Mouse (Mus musculus) forebrain, embryonic 15.5 days (tissue): ENCODE measurements around the gene Stk40. TPM values are rescaled to one million over a fixed set of nuclear protein-coding genes. Genes with fewer than 3 reads are reported as not detected.

Experiments used
- ATAC-seq: fragments of 200-750 bp; cut with Nextera tagmentation; replicated peaks from 2 replicates; pipeline ENCODE4 v1.8.0; 2017; ENCODE audit warnings: mild to moderate bottlenecking, moderate TSS enrichment, moderate library complexity
- H3K27ac ChIP-seq: fragments of 300-500 bp; sonication (generic); replicated peaks from 2 replicates; pipeline ENCODE4 v1.5.1; 2015; ENCODE audit warnings: mild to moderate bottlenecking, inconsistent platforms
- H3K27me3 ChIP-seq: fragments of 300-500 bp; sonication (generic); 2 replicates; pipeline ENCODE4 v1.6.1; 2015; ENCODE audit warnings: inconsistent platforms
- H3K36me3 ChIP-seq: fragments of 300-500 bp; sonication (generic); 2 replicates; pipeline ENCODE4 v1.6.1; 2015; ENCODE audit warnings: mild to moderate bottlenecking, inconsistent platforms
- H3K4me1 ChIP-seq: fragments of 300-500 bp; sonication (generic); 2 replicates; pipeline ENCODE4 v1.6.1; 2015; ENCODE audit warnings: inconsistent platforms
- H3K4me2 ChIP-seq: fragments of 300-500 bp; sonication (generic); replicated peaks from 2 replicates; pipeline ENCODE4 v1.6.1; 2015; ENCODE audit warnings: mild to moderate bottlenecking, inconsistent platforms
- H3K4me3 ChIP-seq: fragments of 300-500 bp; sonication (generic); 2 replicates; pipeline ENCODE4 v1.5.1; 2015; ENCODE audit warnings: mild to moderate bottlenecking, inconsistent platforms
- H3K9ac ChIP-seq: fragments of 300-500 bp; sonication (generic); replicated peaks from 2 replicates; pipeline ENCODE4 v1.6.1; 2015; ENCODE audit warnings: mild to moderate bottlenecking, inconsistent platforms
- H3K9me3 ChIP-seq: fragments of 300-500 bp; sonication (generic); 2 replicates; pipeline ENCODE4 v1.6.1; 2016; ENCODE audit warnings: inconsistent platforms
- WGBS: fragments of 180-500 bp; shearing (Covaris S2); methylation state at CpG from one replicate; pipeline ENCODE4 v1.1.7; 2015; ENCODE audit warnings: mixed read lengths; 5-methylcytosine and 5-hydroxymethylcytosine counted together
- polyA plus RNA-seq: library from polyadenylated mRNA; unstranded; fragments of >200 nt; fragmentation: Nextera tagmentation; extraction: Ambion mirVana; gene quantifications from 2 replicates; pipeline ENCODE4 v1.2.1, GENCODE M21; 2015

Gene Stk40
- polyA plus RNA-seq, 1 experiment from 2014 or later, result 35.4 TPM

DNA sequence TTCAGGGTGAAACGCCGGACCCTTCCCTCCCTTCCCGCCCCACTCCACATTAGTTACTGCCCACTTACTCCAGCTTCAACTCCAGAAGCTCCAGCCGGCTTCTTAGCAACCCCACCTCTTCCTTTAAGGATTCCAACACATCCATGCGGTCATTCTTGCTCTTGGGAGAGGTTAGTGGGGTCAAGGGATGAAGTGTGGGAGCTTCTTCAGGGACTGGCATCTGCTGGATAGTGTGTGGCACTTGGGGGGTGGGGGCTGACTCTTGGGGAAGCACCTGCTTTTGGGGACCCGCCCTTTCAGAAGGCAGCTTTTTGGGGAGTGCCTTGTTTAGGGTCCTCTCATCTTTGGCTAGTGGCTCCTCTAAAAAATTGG lies 47.2 kb downstream of the Stk40 start:
- no peak overlapping the region for H3K9ac ChIP-seq
- H3K4me3 ChIP-seq, result no peak overlapping the region
- no peak overlapping the region for H3K4me2 ChIP-seq
- H3K4me1 ChIP-seq, result peaks cover 18% of the 10 kb centered on the region
- H3K27ac ChIP-seq, result no peak overlapping the region
- no peaks in the 10 kb centered on the region for H3K36me3 ChIP-seq
- peaks cover 33% of the 10 kb centered on the region for H3K27me3 ChIP-seq
- WGBS, result 82% methylated on average over 6 of the region's 6 CpGs
- no peak for ATAC-seq
- H3K9me3 ChIP-seq, result no peaks in the 10 kb centered on the region

DNA sequence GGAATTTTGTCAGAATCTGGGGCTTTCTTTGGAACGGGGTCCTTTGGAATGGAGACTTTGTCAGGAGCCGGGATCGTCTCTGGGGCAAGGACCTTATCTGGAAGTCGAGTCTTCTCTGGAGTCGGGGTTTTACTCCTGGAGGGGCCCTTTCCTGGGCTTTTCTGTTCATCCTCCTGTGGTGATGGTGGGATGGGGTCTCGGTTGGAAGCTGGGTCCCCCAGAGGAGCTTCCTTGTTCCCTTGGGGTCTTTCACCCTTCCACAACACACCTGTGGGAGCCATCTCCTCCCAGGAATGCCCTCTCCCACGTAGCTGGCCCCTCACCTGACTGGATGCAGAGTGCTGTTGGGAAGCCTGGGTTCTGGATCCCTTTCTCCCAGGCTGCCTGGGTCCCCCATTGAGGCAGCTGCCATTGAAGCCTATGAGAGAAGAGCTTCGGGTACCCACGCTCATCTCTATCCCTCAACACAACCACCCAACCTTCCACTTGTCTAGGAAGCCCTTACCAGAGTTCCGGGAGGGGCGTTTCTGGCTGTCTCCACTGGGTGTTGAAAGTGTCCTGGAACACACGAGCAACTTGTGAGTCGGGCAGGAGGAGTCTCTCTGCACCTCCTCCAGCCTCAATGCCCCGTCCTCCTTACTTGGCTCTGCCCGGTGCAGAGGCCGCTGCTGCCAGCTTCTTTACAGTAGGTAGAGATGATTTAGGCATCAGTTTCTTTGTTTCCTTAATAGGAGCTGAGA lies 48.1 kb downstream of the Stk40 start:
- Histone ChIP-seq H3K4me3 (no peak overlapping the region), H3K27ac (no peak overlapping the region), H3K36me3 (no peaks in the 10 kb centered on the region), H3K27me3 (peaks cover 33% of the 10 kb centered on the region), H3K4me1 (peaks cover 18% of the 10 kb centered on the region), H3K9me3 (no peaks in the 10 kb centered on the region), H3K9ac (no peak overlapping the region), H3K4me2 (no peak overlapping the region)
- no peak for ATAC-seq
- WGBS, result 82% methylated on average over 16 of the region's 16 CpGs

DNA sequence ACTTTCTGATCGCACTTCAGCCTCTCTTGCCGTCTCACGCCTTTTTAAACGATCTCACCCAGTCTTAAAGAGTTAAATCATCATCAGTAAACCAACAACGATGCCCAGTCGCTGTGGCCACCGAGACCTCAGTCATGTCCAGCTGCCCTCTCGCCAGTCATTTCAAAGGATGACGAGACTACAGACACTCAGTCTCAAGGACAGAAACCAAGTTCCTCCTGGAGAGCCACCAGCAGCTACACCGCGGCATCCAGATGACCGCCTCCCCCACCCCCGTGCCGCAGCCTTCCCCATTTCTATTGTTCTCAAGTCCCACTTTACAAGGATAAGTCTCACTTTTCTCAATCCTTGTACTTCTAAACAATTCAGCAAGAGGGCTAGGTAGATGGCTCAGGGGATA lies 49.1 kb downstream of the Stk40 start:
- H3K4me2 ChIP-seq, result no peak overlapping the region
- no peak for ATAC-seq
- WGBS, result 56% methylated on average over 14 of the region's 14 CpGs

DNA sequence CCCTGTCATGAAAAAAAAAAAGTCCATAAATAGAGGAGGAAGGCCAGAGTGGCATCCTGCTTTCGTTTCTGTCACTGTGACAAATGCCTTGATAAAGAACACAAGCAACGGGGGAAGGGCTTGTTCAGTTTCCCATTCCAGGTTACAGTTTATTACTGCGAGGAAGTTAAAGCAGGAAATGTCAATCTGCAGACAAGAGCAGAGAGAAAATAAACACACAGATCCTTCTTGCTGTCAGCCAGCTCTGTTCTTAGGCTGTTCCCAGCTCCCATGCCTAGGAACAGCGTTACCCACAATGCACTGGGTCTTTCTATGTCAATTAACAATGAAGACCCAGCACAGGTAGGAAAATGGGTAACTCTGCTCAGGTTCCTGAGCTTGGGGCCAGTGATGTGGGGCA lies 51.4 kb downstream of the Stk40 start:
- 75% methylated on average over 4 of the region's 4 CpGs for WGBS
- H3K27ac ChIP-seq, result no peak overlapping the region
- ATAC-seq, result no peak

More for the DNA sequence above, 49.1 kb downstream of the Stk40 start:
- Histone ChIP-seq H3K4me3 (no peak overlapping the region), H3K27me3 (peaks cover 26% of the 10 kb centered on the region), H3K36me3 (no peaks in the 10 kb centered on the region), H3K9ac (no peak overlapping the region), H3K4me1 (peaks cover 14% of the 10 kb centered on the region), H3K9me3 (no peaks in the 10 kb centered on the region), H3K27ac (no peak overlapping the region)

DNA sequence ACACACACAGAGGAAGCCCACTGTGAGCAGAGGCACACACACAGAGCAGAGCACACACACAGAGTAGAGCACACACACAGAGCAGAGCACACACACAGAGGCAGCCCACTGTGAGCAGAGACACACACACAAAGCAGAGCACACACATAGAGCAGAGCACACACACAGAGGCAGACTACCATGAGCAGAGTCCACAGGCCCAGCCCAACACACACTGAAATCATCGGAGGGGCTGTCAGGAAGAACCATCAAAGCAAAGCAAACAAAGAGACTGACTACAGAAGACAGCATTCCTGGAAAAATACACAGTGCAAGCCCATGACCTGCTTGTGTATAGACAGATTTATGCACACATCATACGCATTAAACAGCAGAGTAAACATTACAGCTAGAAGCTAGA lies 52.1 kb downstream of the Stk40 start:
- ATAC-seq, result no peak; the same call in 1 of the 2 replicates
- no peak overlapping the region for H3K27ac ChIP-seq
- H3K9me3 ChIP-seq, result no peaks in the 10 kb centered on the region
- no peaks in the 10 kb centered on the region for H3K27me3 ChIP-seq
- no peak overlapping the region for H3K9ac ChIP-seq
- H3K4me3 ChIP-seq, result no peak overlapping the region
- H3K4me1 ChIP-seq, result no peaks in the 10 kb centered on the region
- H3K4me2 ChIP-seq, result no peak overlapping the region
- WGBS, result 66% methylated on average over 2 of the region's 2 CpGs
- H3K36me3 ChIP-seq, result no peaks in the 10 kb centered on the region

More for the DNA sequence above, 51.4 kb downstream of the Stk40 start:
- Histone ChIP-seq H3K4me1 (no peaks in the 10 kb centered on the region), H3K9ac (no peak overlapping the region), H3K9me3 (no peaks in the 10 kb centered on the region), H3K27me3 (peaks cover 4% of the 10 kb centered on the region; the same call in 1 of the 2 replicates), H3K36me3 (no peaks in the 10 kb centered on the region), H3K4me3 (no peak overlapping the region), H3K4me2 (no peak overlapping the region)

DNA sequence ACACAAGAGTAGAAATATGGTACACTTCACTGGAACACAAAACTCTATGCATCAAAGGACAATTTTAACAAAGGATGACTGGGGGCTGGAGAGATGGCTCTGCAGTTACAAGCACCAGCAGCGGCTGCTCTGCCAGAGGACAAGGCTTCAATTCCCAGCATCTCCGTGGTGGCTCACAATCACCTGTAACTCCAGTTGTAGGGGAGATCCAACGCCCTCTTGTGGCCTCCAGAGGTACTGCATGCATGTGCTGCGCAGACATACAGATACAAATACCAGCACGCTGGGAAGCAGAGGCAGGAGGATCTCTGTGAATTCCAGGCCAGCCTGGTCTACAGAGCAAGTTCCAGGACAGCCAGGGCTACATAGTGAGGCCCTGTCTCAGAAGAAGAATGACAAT lies 52.9 kb downstream of the Stk40 start:
- no peak overlapping the region for H3K4me3 ChIP-seq
- no peak overlapping the region for H3K4me2 ChIP-seq
- ATAC-seq, result no peak
- no peaks in the 10 kb centered on the region for H3K9me3 ChIP-seq
- 63% methylated on average over 5 of the region's 5 CpGs for WGBS
- H3K27me3 ChIP-seq, result no peaks in the 10 kb centered on the region
- H3K36me3 ChIP-seq, result no peaks in the 10 kb centered on the region
- no peaks in the 10 kb centered on the region for H3K4me1 ChIP-seq
- no peak overlapping the region for H3K9ac ChIP-seq
- no peak overlapping the region for H3K27ac ChIP-seq

DNA sequence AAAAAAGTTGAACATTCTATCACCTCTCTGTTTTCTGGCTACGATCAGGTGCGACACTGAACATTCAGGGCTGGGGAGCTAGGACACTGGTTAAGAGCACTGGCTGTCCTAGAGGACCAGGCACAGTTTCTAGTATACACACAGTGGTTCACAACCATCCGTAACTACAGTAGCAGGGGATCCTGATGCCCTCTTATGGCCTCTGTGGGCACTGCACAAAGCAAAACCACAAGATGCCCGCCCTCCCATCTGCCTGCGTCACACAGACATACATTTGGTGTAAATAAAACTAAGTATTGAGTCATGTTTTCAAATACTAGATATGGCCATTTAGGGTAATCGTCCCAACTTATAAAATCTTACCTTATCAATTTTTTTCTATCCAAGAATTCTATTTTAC lies 53.8 kb downstream of the Stk40 start:
- H3K27me3 ChIP-seq, result no peaks in the 10 kb centered on the region
- 92% methylated on average over 6 of the region's 6 CpGs for WGBS
- H3K4me2 ChIP-seq, result no peak overlapping the region
- no peak overlapping the region for H3K27ac ChIP-seq
- H3K4me1 ChIP-seq, result peaks cover 5% of the 10 kb centered on the region
- no peaks in the 10 kb centered on the region for H3K36me3 ChIP-seq
- H3K9me3 ChIP-seq, result no peaks in the 10 kb centered on the region
- no peak for ATAC-seq
- H3K9ac ChIP-seq, result no peak overlapping the region
- H3K4me3 ChIP-seq, result no peak overlapping the region

DNA sequence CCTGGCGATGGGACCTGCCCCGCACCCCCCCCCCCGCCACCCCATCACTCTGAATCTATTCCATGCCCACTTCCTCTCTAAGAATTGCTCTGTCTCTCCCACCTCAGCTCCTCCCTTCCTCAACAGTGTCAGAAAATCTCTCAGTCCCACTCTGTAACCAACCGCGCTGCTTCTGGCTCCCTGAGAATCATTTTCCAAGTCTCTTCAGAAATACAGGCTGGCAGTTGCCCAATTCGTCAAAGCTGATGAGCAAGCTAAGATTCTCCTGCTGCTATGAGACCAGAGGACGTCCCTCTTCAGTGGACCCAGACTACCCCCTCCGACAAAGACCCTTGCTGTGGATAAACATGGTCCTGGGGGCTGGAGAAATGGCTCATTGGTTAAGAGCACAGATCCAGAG lies 55.7 kb downstream of the Stk40 start:
- Histone ChIP-seq H3K4me3 (no peak overlapping the region), H3K27ac (no peak overlapping the region), H3K9me3 (no peaks in the 10 kb centered on the region), H3K4me2 (no peak overlapping the region), H3K4me1 (peaks cover 13% of the 10 kb centered on the region), H3K27me3 (no peaks in the 10 kb centered on the region), H3K36me3 (no peaks in the 10 kb centered on the region), H3K9ac (no peak overlapping the region)
- WGBS, result 79% methylated on average over 8 of the region's 8 CpGs
- ATAC-seq, result no peak

DNA sequence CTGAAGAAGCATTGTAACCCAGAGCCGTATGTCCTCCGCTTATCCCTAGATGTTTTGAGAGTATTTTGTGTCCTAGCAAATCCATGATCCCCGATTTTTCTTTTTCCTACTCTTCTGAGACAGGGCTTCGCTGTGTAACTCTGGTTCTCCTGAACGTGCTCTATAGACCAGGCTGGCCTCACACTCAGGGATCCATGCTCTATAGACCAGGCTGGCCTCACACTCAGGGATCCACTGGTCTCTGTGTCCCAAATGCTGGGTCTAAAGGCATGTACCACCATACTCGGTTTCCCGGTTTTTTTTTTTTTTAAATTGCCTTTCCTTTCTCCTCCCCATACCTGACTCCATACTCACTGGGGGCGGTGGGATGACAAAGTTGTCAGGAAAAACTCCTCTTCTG lies 57.2 kb downstream of the Stk40 start:
- H3K36me3 ChIP-seq, result peaks cover 3% of the 10 kb centered on the region; the same call in 1 of the 2 replicates
- WGBS, result 89% methylated on average over 8 of the region's 8 CpGs
- H3K4me1 ChIP-seq, result peaks cover 13% of the 10 kb centered on the region
- H3K4me3 ChIP-seq, result no peak overlapping the region
- H3K9me3 ChIP-seq, result no peaks in the 10 kb centered on the region
- H3K27me3 ChIP-seq, result no peaks in the 10 kb centered on the region
- H3K9ac ChIP-seq, result no peak overlapping the region
- H3K4me2 ChIP-seq, result no peak overlapping the region
- no peak overlapping the region for H3K27ac ChIP-seq
- ATAC-seq, result no peak

DNA sequence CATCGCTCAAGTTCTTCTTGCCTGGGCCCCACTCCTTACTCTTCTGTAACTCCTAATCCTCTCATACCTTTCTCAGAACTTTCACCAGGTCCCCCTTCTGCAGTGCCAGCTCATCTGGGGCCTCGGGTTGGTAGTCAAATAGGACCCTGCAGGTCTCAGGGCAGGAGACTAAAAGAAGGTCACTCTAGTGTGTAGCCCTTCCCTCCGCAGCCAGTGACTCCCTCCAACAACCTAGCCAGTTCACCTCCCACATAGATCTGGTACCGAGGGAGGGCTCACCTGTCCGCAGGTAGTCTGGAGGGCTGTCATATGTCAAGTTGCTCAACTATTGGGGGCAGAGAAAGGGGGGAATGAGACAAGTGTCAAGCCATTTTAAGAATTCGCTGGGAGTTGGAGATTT lies 57.7 kb downstream of the Stk40 start:
- Histone ChIP-seq H3K27ac (no peak overlapping the region), H3K4me1 (peaks cover 13% of the 10 kb centered on the region), H3K9me3 (no peaks in the 10 kb centered on the region), H3K4me2 (no peak overlapping the region), H3K36me3 (peaks cover 7% of the 10 kb centered on the region; the same call in 1 of the 2 replicates), H3K27me3 (no peaks in the 10 kb centered on the region), H3K4me3 (no peak overlapping the region), H3K9ac (no peak overlapping the region)
- ATAC-seq, result no peak
- WGBS, result 90% methylated on average over 6 of the region's 6 CpGs

DNA sequence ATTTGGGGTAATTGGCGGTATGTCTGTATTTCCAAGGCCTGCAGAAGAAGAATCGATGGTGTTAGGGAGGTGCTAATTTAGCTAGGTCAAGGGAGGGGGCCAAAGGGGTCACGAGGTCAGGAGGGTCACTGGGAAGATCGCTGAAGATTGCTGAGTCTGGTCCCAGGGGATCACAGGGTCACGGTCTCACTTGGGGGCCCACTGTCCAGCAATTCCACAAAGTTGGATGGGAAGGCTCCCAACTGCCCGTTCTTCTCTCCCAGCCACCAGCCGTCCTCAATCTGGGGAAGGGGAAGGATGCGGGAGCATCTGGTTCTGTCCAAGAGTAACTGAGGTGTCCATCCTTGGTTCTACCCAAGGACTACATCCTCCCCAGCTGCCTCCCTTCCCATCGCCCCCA lies 58.2 kb downstream of the Stk40 start:
- H3K36me3 ChIP-seq, result peaks cover 13% of the 10 kb centered on the region
- H3K9me3 ChIP-seq, result no peaks in the 10 kb centered on the region
- no peak overlapping the region for H3K27ac ChIP-seq
- H3K27me3 ChIP-seq, result no peaks in the 10 kb centered on the region
- no peak for ATAC-seq
- peak overlapping the region; percentile 55; the same call in 1 of the 2 replicates for H3K4me3 ChIP-seq
- H3K4me2 ChIP-seq, result peak overlapping the region; percentile 95
- 74% methylated on average over 9 of the region's 9 CpGs for WGBS
- H3K9ac ChIP-seq, result no peak overlapping the region
- peaks cover 13% of the 10 kb centered on the region for H3K4me1 ChIP-seq

DNA sequence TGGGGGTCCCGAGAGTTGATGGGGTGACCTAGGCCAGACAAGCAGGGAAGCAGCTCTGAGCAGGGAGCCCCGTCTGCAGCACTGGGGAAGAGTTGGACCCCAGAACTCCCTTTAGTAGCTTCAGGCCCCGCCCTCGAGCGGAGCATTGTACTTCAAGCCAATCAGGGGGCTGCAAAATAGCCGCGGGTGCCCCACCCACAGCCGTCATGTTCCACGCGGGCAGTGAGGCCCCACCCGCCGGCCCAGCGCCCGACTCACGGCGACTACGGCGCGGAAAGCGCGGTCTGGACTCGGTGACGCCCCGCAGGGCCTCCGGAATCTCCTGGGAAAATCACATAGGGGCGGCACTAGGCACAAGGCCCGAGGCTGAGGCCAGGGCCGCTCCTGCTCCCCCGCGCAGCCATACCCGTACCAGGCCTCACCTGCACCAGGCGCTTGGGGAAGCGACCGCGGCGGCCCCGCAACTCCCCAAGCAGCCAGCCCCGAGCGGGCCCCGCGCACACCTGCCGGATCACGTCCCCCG lies 58.8 kb downstream of the Stk40 start:
- H3K27ac ChIP-seq, result 0 out of 2 replicates have a peak overlapping the region, but pooled peaks have one; percentile 9
- ATAC-seq, result peak; percentile 93

More for the DNA sequence above, 58.8 kb downstream of the Stk40 start:
- Histone ChIP-seq H3K4me3 (peak overlapping the region; percentile 55), H3K36me3 (peaks cover 16% of the 10 kb centered on the region), H3K27me3 (no peaks in the 10 kb centered on the region), H3K9me3 (no peaks in the 10 kb centered on the region), H3K4me2 (peak overlapping the region; percentile 95), H3K9ac (peak overlapping the region; percentile 68), H3K4me1 (peaks cover 13% of the 10 kb centered on the region)
- WGBS, result 1% methylated on average over 44 of the region's 44 CpGs
